Mouse (Mus musculus) erythroblast, embryonic 14.5 days (primary cell): ENCODE data around the gene Ppp1r10.

Source experiments
- GATA1 ChIP-seq: IDR thresholded peaks from 2 replicates; pipeline ENCODE4 v1.6.1; 2012; ENCODE audit warnings: low read length, inconsistent platforms, mixed read lengths
- TAL1 ChIP-seq: IDR thresholded peaks from 3 replicates; pipeline ENCODE4 v1.6.1; 2012; ENCODE audit warnings: low read length, inconsistent platforms, mixed read lengths

DNA sequence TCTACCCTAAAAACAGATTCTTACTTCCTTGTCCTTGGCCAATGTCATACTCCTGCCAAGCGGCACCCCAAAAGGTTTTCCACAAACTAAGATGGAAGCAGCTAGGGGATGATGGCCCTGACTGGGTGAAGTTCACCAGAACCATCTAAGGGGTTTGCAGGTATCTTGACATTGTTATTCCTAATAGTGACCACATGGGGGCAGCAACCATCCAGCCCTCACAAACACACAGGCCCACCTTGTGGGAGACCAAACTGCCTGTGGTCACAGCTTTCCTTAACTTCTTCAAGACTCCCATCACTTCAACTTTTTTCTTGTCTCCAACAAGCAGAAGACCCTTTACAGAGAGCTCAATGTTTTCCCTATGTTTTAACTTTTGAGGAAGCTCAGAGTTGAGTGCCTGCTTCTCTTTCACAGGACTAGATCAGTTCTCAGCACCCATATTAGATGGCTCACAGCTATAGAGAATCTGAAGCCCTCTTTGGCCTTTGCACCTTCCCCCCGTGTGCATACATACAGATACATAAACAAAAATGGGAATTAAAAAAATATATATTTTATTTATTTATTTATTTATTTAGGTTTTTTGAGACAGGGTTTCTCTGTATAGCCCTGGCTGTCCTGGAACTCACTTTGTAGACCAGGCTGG is 21.6 kb downstream of the Ppp1r10 start:
- TF ChIP-seq GATA1 = no peak
- TF ChIP-seq TAL1 = no peak
